12 mouse cellular contexts compared by ENCODE assay signal in the genomic region with DNA sequence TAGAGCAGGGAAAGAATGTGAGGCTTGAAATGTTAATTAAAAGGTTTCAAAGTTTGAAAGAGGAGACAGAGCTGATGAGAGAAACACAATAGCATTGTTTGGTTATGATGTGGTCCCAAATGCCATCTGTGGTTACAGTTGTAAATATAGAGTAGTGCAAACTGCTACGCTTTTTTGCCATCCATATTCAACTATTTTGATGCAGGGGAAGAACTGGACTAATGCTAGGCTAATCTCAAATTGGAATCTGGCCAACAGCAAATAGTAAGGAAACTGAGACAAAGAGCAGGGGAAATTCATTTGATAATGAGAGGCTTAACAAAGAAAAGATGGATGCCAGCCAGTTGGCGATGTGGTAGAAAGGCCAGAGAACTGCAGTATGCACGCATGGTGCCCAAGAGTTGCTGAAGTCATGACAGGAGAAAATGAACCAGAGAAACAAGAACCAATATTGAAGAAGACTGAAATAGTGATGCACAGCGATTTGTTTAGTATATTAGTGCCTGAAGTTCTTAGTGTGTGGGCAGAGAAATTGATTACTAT.
"Had no signal": no experiment of that assay in that cellular context is flagged by ENCODE, and none has a peak within 500 bp of the region (broad histone marks: within the 10 kb centered on the region; RNA-seq: fewer than 3 reads in every experiment).

No protein-coding gene starts in this region.

- DNase-seq: kidney, postnatal 10 days; kidney, postnatal 4 days; left cerebral cortex, postnatal 4 days; lung, embryonic 14.5 days; lung, postnatal 14 days; thymus, postnatal 4 days had no signal

- H3K4me2 ChIP-seq: limb, embryonic 13.5 days; liver, embryonic 12.5 days; lung, embryonic 14.5 days; midbrain, embryonic 15.5 days; neural tube, embryonic 12.5 days had no signal

- ATAC-seq: liver, embryonic 12.5 days; midbrain, embryonic 15.5 days had no signal

- H3K4me1 ChIP-seq: liver, embryonic 12.5 days; midbrain, embryonic 15.5 days; neural tube, embryonic 12.5 days had no signal

- H3K36me3 ChIP-seq: limb, embryonic 13.5 days; liver, embryonic 12.5 days; midbrain, embryonic 15.5 days; neural tube, embryonic 12.5 days had no signal

- H3K9me3 ChIP-seq: limb, embryonic 13.5 days; liver, embryonic 12.5 days; midbrain, embryonic 15.5 days; neural tube, embryonic 12.5 days had no signal

- H3K27me3 ChIP-seq: liver, embryonic 12.5 days; midbrain, embryonic 15.5 days; neural tube, embryonic 12.5 days had no signal

- H3K9ac ChIP-seq: limb, embryonic 13.5 days; liver, embryonic 12.5 days; lung, embryonic 14.5 days; midbrain, embryonic 15.5 days; neural tube, embryonic 12.5 days had no signal

- H3K27ac ChIP-seq: layer of hippocampus, adult 2 months; limb, embryonic 13.5 days; liver, embryonic 12.5 days; midbrain, embryonic 15.5 days; neural tube, embryonic 12.5 days; stomach, postnatal 0 days had no signal

- H3K4me3 ChIP-seq: layer of hippocampus, adult 2 months; limb, embryonic 13.5 days; liver, embryonic 12.5 days; midbrain, embryonic 15.5 days; neural tube, embryonic 12.5 days had no signal
